Mouse (Mus musculus) bone marrow, adult 2 months (tissue): ENCODE results near the gene Heg1.

Experiments used
- CTCF ChIP-seq: fragments of 200-500 bp; IDR thresholded peaks from 2 replicates; pipeline ENCODE4 v1.5.1; 2011; ENCODE audit warnings: low read length, control low read depth; ENCODE audit not compliant: control insufficient read depth, insufficient read depth
- POLR2A ChIP-seq: fragments of 200-500 bp; IDR thresholded peaks from 2 replicates; pipeline ENCODE4 v1.6.1; 2011; ENCODE audit warnings: low read depth, mild to moderate bottlenecking, control low read depth, low read length, borderline replicate concordance; ENCODE audit not compliant: control insufficient read depth

- TF ChIP-seq CTCF (peak; percentile 38; the same call in 1 of the 2 replicates), POLR2A (no peak)
These were observed 60.7 kb downstream of the Heg1 start for GRCm38 (mm10) chr16:33744622-33745419.
